Mouse (Mus musculus): ENCODE results near the gene Rbm28.

DNA sequence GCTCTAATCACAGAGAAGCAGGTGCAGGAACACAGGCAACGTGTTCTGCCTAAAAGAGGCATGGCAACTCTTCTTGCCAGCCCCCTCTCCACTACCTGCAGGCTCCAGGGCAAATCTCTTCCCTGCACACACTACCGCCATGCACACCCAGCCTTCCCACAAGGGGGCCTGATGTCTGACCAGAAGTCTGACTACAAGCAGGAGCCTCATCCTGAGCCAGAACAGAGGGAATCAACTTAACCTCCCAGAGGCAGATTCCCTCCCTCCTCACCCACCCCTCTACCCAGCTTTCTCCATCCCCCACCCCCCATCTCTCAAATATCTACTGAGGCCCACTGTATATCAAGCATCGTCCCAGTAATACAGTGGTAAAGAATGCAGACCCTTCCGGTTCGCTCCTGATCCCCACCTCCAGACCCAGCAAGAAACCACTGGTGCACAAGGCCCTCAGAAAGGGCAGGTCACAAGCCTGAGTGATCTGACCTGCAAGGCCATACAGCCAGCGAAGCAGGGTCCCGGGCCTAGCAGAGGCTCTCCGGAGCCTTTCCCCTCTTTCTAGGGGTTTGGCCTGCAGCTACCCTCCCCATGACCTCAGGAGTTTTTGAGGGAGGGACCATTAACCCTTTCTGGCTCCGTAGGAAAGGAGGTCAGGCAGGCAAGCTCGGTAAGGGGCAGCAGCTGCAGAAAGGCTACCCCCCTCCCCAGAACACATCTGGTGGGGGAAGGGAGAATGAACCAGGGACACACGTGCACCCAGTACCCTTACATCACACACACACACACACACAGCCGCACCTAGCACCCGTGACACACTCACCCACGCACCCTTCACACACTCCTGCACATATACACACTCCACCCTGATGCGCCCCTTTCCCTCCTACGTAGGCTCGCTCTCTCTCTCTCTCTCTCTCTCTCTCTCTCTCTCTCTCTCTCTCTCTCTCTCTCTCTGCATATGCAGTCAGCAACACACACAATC lies 13.4 kb upstream of the Rbm28 start:
- TF ChIP-seq EP300 (IDR thresholded peaks at IDR 0.05; ENCODE audit: low read depth) = no peak
- no peak for TF ChIP-seq CTCF (IDR thresholded peaks at IDR 0.05; ENCODE audit: low read depth)

Data from liver, postnatal 0 days (tissue).